Mouse (Mus musculus) kidney, adult 2 months (tissue): ENCODE measurements around the gene Fgfbp1.

Experiments
- CTCF ChIP-seq: fragments of 200-500 bp; conservative IDR thresholded peaks from 2 replicates; pipeline ENCODE4 v1.5.1; 2011; ENCODE audit warnings: low read depth, mild to moderate bottlenecking, control low read depth, low read length, moderate library complexity, mixed read lengths; ENCODE audit not compliant: insufficient read depth, insufficient read length
- POLR2A ChIP-seq: fragments of 200-500 bp; IDR thresholded peaks from one replicate; pipeline ENCODE4 v1.6.1; 2011; ENCODE audit warnings: low read depth, low read length, control low read depth

- TF ChIP-seq CTCF (no peak), POLR2A (no peak)
These were observed 34.1 kb downstream of the Fgfbp1 start for GRCm38 (mm10) chr5:43947330-43947977.
